Mouse (Mus musculus) stomach, embryonic 14.5 days (tissue): ENCODE results near the gene Sparcl1. TPM values are rescaled to one million over a fixed set of nuclear protein-coding genes. Genes with fewer than 3 reads are reported as not detected.

ENCODE experiments used
- ATAC-seq: fragments of 200-750 bp; cut with Nextera tagmentation; 2 replicates; pipeline ENCODE4 v1.8.0; 2017; ENCODE audit warnings: low read depth, moderate TSS enrichment; ENCODE audit not compliant: insufficient number of reproducible peaks, insufficient read depth, low FRiP score
- H3K27ac ChIP-seq: fragments of 300-500 bp; sonication (generic); 2 replicates; pipeline ENCODE4 v1.5.1; 2014; ENCODE audit warnings: mild to moderate bottlenecking, low read length, moderate library complexity, mixed read lengths
- H3K27me3 ChIP-seq: fragments of 300-500 bp; sonication (generic); 2 replicates; pipeline ENCODE4 v1.6.1; 2014; ENCODE audit warnings: low read length, control low read depth, mixed read lengths; ENCODE audit not compliant: control insufficient read depth, insufficient read depth
- H3K36me3 ChIP-seq: fragments of 300-500 bp; sonication (generic); 2 replicates; pipeline ENCODE4 v1.6.1; 2014; ENCODE audit warnings: mild to moderate bottlenecking, control low read depth, low read length, moderate library complexity, mixed read lengths; ENCODE audit not compliant: control insufficient read depth, insufficient read depth
- H3K4me1 ChIP-seq: fragments of 300-500 bp; sonication (generic); 2 replicates; pipeline ENCODE4 v1.6.1; 2014; ENCODE audit warnings: low read length, control low read depth, mixed read lengths; ENCODE audit not compliant: control insufficient read depth, insufficient read depth
- H3K4me2 ChIP-seq: fragments of 300-500 bp; sonication (generic); replicated peaks from 2 replicates; pipeline ENCODE4 v1.6.1; 2014; ENCODE audit warnings: low read depth, low read length, control low read depth
- H3K4me3 ChIP-seq: fragments of 300-500 bp; sonication (generic); 2 replicates; pipeline ENCODE4 v1.5.1; 2014; ENCODE audit warnings: low read depth, low read length, control low read depth
- H3K9ac ChIP-seq: fragments of 300-500 bp; sonication (generic); replicated peaks from 2 replicates; pipeline ENCODE4 v1.6.1; 2014; ENCODE audit warnings: low read depth, mild to moderate bottlenecking, control low read depth, low read length, moderate library complexity, mixed read lengths
- H3K9me3 ChIP-seq: fragments of 300-500 bp; sonication (generic); 2 replicates; pipeline ENCODE4 v1.6.1; 2016; ENCODE audit warnings: low read depth, low read length, control low read depth; ENCODE audit not compliant: control insufficient read depth
- WGBS: fragments of 180-500 bp; shearing (Covaris S2); extraction: QIAGEN DNeasy Blood & Tissue Kit; methylation state at CpG from one replicate; pipeline ENCODE4 v1.1.7; 2014; 5-methylcytosine and 5-hydroxymethylcytosine counted together
- polyA plus RNA-seq: library from polyadenylated mRNA; unstranded; fragments of >200 nt; fragmentation: Nextera tagmentation; extraction: Ambion mirVana; gene quantifications from 2 replicates; pipeline ENCODE4 v1.2.1, GENCODE M21; 2014

The Sparcl1 gene
- polyA plus RNA-seq: 300 and 320 TPM in 2 replicates

DNA sequence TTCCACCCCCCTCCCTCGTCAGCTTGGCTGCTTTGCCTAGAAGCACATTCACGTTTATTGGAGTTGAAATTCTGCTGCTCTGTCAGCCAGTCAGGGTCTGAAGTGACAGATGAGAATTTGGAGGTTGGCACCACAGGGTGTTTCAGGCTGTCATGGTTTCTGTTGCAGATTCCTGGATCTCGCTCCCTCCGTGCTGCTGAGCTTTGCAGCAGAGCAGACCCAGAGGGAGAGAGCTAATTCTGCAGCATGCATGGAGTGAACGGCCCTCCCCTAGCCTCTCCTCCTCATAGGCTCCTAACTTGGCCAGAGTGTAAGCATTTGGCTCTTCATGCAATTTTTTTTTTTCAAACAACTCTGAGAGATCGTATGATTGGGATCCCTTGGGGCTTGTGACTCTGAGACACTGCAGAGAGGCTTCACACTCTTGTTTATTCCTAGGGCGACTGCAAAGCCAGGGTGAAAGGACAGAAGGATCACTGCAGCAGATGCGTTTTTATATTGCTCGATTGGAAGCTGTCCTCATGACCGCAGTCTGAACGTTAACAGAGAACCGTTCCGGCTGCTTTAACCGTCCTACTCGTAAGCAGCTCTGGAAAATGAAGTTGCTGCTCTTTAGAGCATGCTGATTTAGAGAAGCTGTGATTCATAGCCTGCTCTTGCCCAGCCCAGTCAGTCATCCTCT, at the start of gene Sparcl1:
TSS of gene Sparcl1 (minus strand) at position 243 of the 682 bp plus-strand sequence.
- Histone ChIP-seq H3K9ac (peak within 1 kb of the TSS; percentile 43), H3K4me2 (peak within 1 kb of the TSS; percentile 41), H3K36me3 (no peaks in the 10 kb centered on the region), H3K4me3 (peak within 1 kb of the TSS; percentile 36), H3K4me1 (peaks cover 33% of the 10 kb centered on the region), H3K27me3 (no peaks in the 10 kb centered on the region), H3K9me3 (no peaks in the 10 kb centered on the region), H3K27ac (peak within 1 kb of the TSS; percentile 86)
- ATAC-seq: peak; percentile 47; the same call in 1 of the 2 replicates
- whole genome bisulfite sequencing: 18% methylated on average over 15 of the region's 15 CpGs

DNA sequence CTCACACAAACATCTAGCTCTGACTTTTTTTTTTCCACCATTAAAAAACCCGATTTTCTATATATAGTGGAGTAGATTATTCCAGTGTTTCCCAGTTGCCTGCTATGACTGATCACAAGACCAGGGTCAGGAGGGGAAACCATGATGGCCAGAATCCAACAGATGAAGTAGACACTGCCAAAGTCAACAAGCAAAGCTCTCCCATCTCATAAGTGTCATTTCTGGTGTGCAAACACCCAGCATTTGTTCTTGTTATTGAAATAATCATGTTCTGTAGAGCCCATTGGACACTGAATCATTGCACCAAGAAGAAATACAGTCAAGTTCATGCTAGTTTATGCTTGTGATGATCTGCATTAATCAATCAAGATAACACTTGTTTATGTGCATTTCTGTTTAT, 47.9 kb upstream of the Sparcl1 start:
- Histone ChIP-seq H3K27ac (no peak overlapping the region), H3K9ac (no peak overlapping the region), H3K27me3 (no peaks in the 10 kb centered on the region), H3K4me3 (no peak overlapping the region), H3K4me2 (no peak overlapping the region), H3K4me1 (no peaks in the 10 kb centered on the region), H3K36me3 (no peaks in the 10 kb centered on the region), H3K9me3 (no peaks in the 10 kb centered on the region)
- 55% methylated on average over 1 of the region's 1 CpGs for WGBS
- ATAC-seq: no peak

DNA sequence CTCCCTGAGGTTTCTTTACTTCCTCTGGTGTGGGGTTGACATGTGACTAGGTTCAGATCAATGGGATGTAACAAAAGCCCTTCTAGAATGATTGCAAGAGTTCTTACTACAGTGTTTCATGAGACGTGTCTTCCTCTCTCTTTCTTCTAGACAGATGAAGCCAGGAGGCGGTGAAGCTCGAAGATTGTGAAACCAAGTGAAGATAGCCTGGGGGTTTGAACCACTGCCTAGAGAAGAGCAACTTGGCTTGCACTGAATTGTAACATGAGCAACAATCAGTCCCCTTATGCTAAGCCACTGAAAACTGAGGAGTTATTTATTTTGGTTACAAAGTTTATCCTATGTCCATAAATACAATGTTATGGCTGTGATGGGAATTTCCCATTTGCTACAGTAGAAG, 47.0 kb upstream of the Sparcl1 start:
- H3K9me3 ChIP-seq: no peaks in the 10 kb centered on the region
- no peak overlapping the region for H3K9ac ChIP-seq
- WGBS: 84% methylated on average over 3 of the region's 3 CpGs
- no peak for ATAC-seq
- no peak overlapping the region for H3K27ac ChIP-seq
- no peak overlapping the region for H3K4me3 ChIP-seq
- no peak overlapping the region for H3K4me2 ChIP-seq
- H3K36me3 ChIP-seq: no peaks in the 10 kb centered on the region
- H3K27me3 ChIP-seq: no peaks in the 10 kb centered on the region
- no peaks in the 10 kb centered on the region for H3K4me1 ChIP-seq

DNA sequence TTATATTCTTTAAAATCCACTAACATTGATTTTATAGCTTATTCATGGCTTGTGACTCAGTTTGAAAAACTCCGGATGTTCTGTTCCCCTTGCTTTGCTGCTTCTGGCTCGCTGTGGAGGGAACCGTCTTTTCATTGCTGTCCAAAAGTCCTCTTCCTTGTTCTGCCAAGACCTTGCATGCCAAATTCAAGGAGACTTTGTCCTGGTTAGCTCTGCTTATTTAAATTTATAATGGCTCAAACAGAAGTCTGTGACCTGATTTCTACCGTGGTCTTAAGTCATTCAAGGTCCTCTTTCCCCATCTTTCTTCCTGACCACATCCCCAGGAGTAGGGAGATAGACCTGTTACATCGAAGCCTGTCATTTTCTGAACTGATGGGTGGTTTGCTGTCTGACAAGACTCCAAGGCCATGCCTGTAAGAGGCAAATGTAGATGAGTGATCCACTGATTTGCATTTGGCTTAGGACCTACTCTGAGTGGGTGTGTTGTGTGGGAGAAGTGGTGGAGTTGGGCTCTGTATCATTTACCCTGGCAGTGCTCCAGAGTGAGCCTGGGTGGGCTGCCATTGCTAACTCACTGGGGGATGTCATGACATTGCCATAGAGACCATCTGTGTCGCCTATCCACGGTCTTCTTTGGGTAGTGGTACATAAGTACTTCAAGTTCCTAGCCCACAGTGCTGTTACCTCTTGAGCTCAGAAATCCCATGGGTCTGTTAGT, 45.0 kb upstream of the Sparcl1 start:
- no peaks in the 10 kb centered on the region for H3K36me3 ChIP-seq
- no peak overlapping the region for H3K27ac ChIP-seq
- WGBS: 85% methylated on average over 7 of the region's 7 CpGs
- no peak overlapping the region for H3K4me2 ChIP-seq
- no peak overlapping the region for H3K4me3 ChIP-seq
- H3K27me3 ChIP-seq: no peaks in the 10 kb centered on the region
- no peaks in the 10 kb centered on the region for H3K4me1 ChIP-seq
- H3K9me3 ChIP-seq: no peaks in the 10 kb centered on the region
- no peak overlapping the region for H3K9ac ChIP-seq
- ATAC-seq: no peak

DNA sequence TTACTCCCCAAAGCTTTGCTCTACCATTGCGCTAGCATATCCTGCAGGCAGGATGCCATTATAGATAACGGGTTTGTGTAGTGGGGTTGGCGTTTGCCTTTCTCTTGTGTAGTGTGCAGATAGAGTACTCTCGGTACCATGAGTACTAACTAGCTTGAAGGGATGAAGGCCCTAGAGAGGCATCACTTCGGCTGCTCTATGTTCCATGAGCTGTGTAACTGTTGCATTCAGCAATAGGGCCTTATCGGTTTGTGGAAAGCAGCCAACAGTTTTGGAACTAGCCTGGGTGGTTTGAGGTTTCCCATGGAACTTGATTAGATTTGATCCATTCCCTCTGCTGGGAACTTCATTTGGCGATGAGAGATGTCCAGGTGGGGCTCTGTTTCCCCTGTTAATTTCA, 44.2 kb upstream of the Sparcl1 start:
- Histone ChIP-seq H3K27ac (no peak overlapping the region), H3K9ac (no peak overlapping the region), H3K4me1 (no peaks in the 10 kb centered on the region), H3K27me3 (no peaks in the 10 kb centered on the region), H3K9me3 (no peaks in the 10 kb centered on the region), H3K36me3 (no peaks in the 10 kb centered on the region), H3K4me2 (no peak overlapping the region), H3K4me3 (no peak overlapping the region)
- ATAC-seq: no peak
- WGBS: 91% methylated on average over 7 of the region's 7 CpGs

DNA sequence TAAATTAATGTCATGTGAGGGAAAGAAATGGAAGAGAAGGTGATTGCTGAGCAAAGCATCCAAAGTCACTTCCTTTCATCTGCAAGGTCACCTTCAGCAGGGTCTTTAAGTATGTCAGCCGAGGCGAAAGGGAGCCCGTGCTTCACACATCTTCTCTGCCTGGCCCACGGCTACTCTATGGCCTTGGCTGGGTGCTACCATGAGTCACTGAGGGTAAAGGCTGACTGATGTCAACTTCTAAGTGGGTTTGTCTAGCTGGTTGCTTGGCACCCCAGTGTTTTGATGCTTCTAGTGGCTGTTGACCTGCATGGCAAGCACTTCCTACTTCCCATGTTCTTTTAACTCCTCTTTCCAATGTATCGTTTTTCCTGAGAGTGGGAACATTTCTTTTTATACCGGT, 36.7 kb upstream of the Sparcl1 start:
- no peak overlapping the region for H3K9ac ChIP-seq
- WGBS: 89% methylated on average over 6 of the region's 6 CpGs
- no peak overlapping the region for H3K4me3 ChIP-seq
- H3K36me3 ChIP-seq: no peaks in the 10 kb centered on the region
- no peaks in the 10 kb centered on the region for H3K4me1 ChIP-seq
- no peak for ATAC-seq
- no peaks in the 10 kb centered on the region for H3K27me3 ChIP-seq
- H3K9me3 ChIP-seq: no peaks in the 10 kb centered on the region
- H3K27ac ChIP-seq: no peak overlapping the region
- no peak overlapping the region for H3K4me2 ChIP-seq

DNA sequence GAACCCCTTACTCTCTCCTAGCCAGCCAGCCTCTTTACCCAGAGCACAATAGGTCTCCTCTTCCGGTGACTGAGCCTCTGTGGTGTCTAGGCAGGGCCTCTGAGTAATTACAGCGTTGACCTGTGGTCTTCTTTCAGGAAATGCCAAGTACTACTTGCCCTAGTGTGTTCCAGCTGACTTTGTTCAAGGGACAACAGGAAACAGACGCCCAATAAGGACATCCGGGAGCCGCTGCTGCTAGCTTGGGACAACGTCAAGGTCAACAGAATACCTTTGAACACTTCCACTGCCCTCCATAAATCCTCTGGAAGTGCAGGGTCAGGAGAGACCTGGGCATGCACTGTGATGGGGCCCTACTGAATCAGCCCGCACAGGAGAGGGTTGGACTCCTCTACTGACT, 35.8 kb upstream of the Sparcl1 start:
- no peak overlapping the region for H3K4me2 ChIP-seq
- 63% methylated on average over 7 of the region's 7 CpGs for WGBS
- no peak overlapping the region for H3K27ac ChIP-seq

DNA sequence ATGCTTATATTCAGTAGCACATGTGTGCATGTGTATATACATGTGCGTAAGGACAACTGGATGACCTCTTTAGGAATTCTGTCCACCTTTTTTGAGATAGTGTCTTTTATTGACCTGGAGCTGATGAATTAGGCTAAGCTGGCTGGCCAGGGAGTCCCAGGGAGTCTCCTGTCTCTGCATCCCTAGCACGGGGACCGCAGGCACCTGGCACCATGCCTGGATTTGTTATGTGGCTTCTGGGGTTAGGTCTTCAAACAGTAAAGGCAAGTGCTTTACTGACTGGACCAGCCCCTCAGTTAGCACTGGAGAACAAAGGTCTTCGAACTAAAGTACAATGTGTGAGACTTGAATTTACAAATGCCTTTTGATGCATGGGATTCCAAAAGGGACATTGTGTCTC, 30.5 kb upstream of the Sparcl1 start:
- no peaks in the 10 kb centered on the region for H3K27me3 ChIP-seq
- ATAC-seq: no peak
- H3K4me1 ChIP-seq: no peaks in the 10 kb centered on the region
- no peaks in the 10 kb centered on the region for H3K36me3 ChIP-seq
- H3K4me3 ChIP-seq: no peak overlapping the region
- no peaks in the 10 kb centered on the region for H3K9me3 ChIP-seq
- no peak overlapping the region for H3K27ac ChIP-seq
- H3K4me2 ChIP-seq: no peak overlapping the region
- no peak overlapping the region for H3K9ac ChIP-seq
- 74% methylated on average over 4 of the region's 4 CpGs for WGBS

More for the DNA sequence above, 35.8 kb upstream of the Sparcl1 start:
- Histone ChIP-seq H3K9ac (no peak overlapping the region), H3K9me3 (no peaks in the 10 kb centered on the region), H3K4me1 (no peaks in the 10 kb centered on the region), H3K27me3 (no peaks in the 10 kb centered on the region), H3K4me3 (no peak overlapping the region), H3K36me3 (no peaks in the 10 kb centered on the region)
- ATAC-seq: no peak
